Mouse (Mus musculus) v-Abl transformed pro-B cells (cell line): ENCODE measurements around the gene Xpa.

ENCODE experiments used
- in situ Hi-C, 2 experiments: fragments of 400-800 bp; cut with MboI; formaldehyde crosslinking; loops; one replicate each; pipeline ENCODE4 v1.15.1; 2025; ENCODE audit not compliant: unreplicated experiment in 2 of 2

The Xpa gene

GRCm38 (mm10) chr4:46151903-46152544 is 44.1 kb downstream of the Xpa start:
- in situ Hi-C loops = loop anchor here in 1 of 2 experiments (25.0 kb wide), 1 partner anchor 1490 kb away; no protein-coding TSS in a partner anchor

GRCm38 (mm10) chr4:46146881-46147280 is 49.2 kb downstream of the Xpa start:
- in situ Hi-C loops = loop anchor here (25.0 kb wide), 1 partner anchor 1135 kb away; the partner anchor contains the start of genes Polr1e (in 2 of the 2) and Zbtb5 (in 2 of the 2)

- in situ Hi-C loops = loop anchor here (25.0 kb wide), 1 partner anchor 1132 kb away; the partner anchor contains the start of genes Polr1e (in 2 of the 2) and Zbtb5 (in 2 of the 2)
These were observed 51.8 kb downstream of the Xpa start for GRCm38 (mm10) chr4:46144323-46144722.

GRCm38 (mm10) chr4:46138287-46139222 is 57.6 kb downstream of the Xpa start, which contains the start of the genes Ncbp1 and Tstd2:
Gene Ncbp1, plus strand, starts transcription at chr4:46138613.
Gene Tstd2, minus strand, starts transcription at chr4:46138694.
- in situ Hi-C loops = loop anchor here (10.0 to 25.0 kb wide), 2 partner anchors 56 to 1126 kb away; partner anchors contain the start of genes Polr1e (in 2 of the 2), Zbtb5 (in 2 of the 2) and Xpa (in 1 of the 2)

- in situ Hi-C loops = loop anchor here (10.0 to 25.0 kb wide), 2 partner anchors 57 to 1125 kb away; partner anchors contain the start of genes Polr1e (in 2 of the 2), Zbtb5 (in 2 of the 2) and Xpa (in 1 of the 2)
These were observed 58.4 kb downstream of the Xpa start for GRCm38 (mm10) chr4:46137629-46138286.

- in situ Hi-C loops = loop anchor here (10.0 to 25.0 kb wide), 2 partner anchors 63 to 1119 kb away; partner anchors contain the start of genes Polr1e (in 2 of the 2), Zbtb5 (in 2 of the 2) and Xpa (in 1 of the 2)
These were observed 64.3 kb downstream of the Xpa start for GRCm38 (mm10) chr4:46131791-46132190.

GRCm38 (mm10) chr4:46130221-46130620 is 65.9 kb downstream of the Xpa start:
- in situ Hi-C loops = loop anchor here (10.0 to 25.0 kb wide), 2 partner anchors 65 to 1118 kb away; partner anchors contain the start of genes Polr1e (in 2 of the 2), Zbtb5 (in 2 of the 2) and Xpa (in 1 of the 2)

- in situ Hi-C loops = loop anchor here (10.0 to 25.0 kb wide), 3 partner anchors 65 to 1117 kb away; partner anchors contain the start of genes Polr1e (in 2 of the 2), Zbtb5 (in 2 of the 2) and Xpa (in 1 of the 2)
These were observed 66.7 kb downstream of the Xpa start for GRCm38 (mm10) chr4:46129311-46130004.

GRCm38 (mm10) chr4:46126541-46126940 is 69.6 kb downstream of the Xpa start:
- in situ Hi-C loops = loop anchor here (10.0 to 25.0 kb wide), 2 partner anchors 182 to 1114 kb away; partner anchors contain the start of genes Polr1e (in 2 of the 2) and Zbtb5 (in 2 of the 2)

GRCm38 (mm10) chr4:46123358-46123757 is 72.8 kb downstream of the Xpa start:
- in situ Hi-C loops = loop anchor here (5.0 to 10.0 kb wide), 2 partner anchors 179 to 181 kb away; no protein-coding TSS in a partner anchor

- in situ Hi-C loops = loop anchor here (5.0 to 10.0 kb wide), 2 partner anchors 176 to 178 kb away; no protein-coding TSS in a partner anchor
These were observed 75.3 kb downstream of the Xpa start for GRCm38 (mm10) chr4:46120767-46121166.

GRCm38 (mm10) chr4:46119514-46120094 is 76.5 kb downstream of the Xpa start:
- in situ Hi-C loops = loop anchor here (5.0 to 10.0 kb wide), 2 partner anchors 175 to 177 kb away; no protein-coding TSS in a partner anchor

- in situ Hi-C loops = no loop called here
These were observed 78.6 kb downstream of the Xpa start for GRCm38 (mm10) chr4:46117536-46117935.

GRCm38 (mm10) chr4:46116544-46117175 is 79.5 kb downstream of the Xpa start:
- in situ Hi-C loops = no loop called here

- in situ Hi-C loops = no loop called here
These were observed 80.8 kb downstream of the Xpa start for GRCm38 (mm10) chr4:46115308-46115707.

GRCm38 (mm10) chr4:46111361-46111760 is 84.8 kb downstream of the Xpa start:
- in situ Hi-C loops = no loop called here

- in situ Hi-C loops = no loop called here
These were observed 86.0 kb downstream of the Xpa start for GRCm38 (mm10) chr4:46110084-46110483.
